Mouse (Mus musculus): ENCODE measurements around the gene Srl.

DNA sequence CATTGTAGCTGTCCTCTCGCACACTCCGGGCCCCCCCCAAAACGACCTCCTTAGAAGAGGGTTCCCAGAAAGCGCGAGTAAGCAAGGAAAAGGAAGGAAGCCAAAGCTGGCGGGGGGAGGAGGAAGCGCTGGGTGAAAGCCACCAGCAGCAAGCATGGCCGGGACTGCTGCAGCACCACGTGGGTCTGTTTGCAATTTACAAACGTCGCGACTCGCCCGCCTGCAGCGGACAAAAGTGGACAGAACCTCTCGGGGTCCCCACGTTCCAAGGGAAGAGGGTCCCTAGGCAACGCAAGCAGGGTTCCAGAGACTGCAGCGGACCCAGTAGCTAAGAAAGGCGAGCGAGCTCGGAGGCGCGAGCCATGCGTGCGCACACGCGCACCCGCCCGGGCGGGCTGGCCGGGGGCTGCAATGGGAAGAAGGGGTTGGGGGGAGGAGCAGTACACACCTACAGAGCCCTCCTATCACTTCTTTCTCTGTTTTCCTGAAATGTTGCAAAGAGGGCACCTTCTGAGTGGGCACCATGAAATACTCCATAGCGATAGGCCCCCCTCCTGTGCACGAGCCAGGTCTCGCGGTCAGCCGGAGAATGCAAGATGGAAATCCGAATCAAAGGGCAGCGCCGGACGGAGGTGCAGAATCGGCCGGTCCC, 17.5 kb upstream of the Srl start:
- no peak for TF ChIP-seq CTCF (IDR thresholded peaks at IDR 0.05; ENCODE audit: low read depth)
- no peak for TF ChIP-seq EP300 (IDR thresholded peaks at IDR 0.05; ENCODE audit: low read depth)

Data from heart, postnatal 0 days (tissue).